Mouse (Mus musculus): ENCODE results near the gene Morc2a.
"Not testable (repeated sequence)": the region's sequence is repeated elsewhere in the genome, so short reads cannot be mapped to it uniquely, and the experiment has no call there.

Morc2a gene

DNA sequence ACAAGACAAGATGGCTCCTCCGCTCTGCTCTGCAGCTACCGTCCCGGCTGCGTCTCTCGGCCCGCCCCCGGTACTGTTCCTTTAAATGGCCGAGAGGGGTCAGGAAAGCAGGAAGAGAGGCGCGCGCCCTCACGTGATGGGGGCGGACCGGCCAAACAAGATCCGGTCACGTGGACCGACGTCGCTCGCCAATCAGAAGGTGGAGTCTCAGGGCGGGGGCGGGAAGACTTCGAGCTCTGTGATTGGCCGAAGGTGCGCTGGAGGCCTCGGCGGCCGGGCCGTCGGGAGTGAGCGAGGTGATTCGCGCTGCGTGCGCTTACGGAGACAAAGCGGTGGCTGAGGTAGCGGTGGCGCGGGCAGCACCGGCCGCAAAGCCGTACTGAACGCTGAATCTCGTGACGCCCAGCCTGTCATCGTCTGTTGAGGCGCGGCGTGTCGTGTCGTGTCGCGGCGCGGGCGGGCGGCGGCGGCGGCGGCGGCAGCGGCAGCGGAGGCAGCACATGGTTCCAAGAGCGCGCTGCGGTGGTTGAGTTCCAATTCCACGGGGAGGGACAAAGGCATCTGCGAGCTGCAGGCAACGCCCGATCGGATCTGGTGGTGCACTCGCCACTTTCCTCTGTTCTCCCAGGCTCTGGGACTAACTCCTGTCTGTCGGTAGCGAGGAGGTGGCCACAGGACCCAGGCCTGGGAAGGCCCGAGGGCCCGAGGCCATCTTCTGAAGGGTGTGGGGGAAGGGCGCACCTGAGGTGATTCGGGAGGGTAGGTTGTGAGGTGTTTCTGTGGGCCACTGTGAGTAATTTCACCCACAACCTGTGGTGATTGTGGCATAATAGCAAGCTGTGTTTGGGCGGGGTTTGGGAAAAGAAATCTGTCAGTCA lies at the start of gene Morc2a:
Gene Morc2a (plus strand): TSS at position 228 of the 878 bp plus-strand sequence.
- peak; percentile 99 for DNase-seq (ENCODE audit: low read depth)

GRCm38 (mm10) chr11:3601966-3602365 lies 47.0 kb upstream of the Morc2a start:
- not testable (repeated sequence) for DNase-seq (ENCODE audit: low read depth)

GRCm38 (mm10) chr11:3602687-3603086 lies 46.3 kb upstream of the Morc2a start:
- DNase-seq (ENCODE audit: low read depth): peak; percentile 26

DNA sequence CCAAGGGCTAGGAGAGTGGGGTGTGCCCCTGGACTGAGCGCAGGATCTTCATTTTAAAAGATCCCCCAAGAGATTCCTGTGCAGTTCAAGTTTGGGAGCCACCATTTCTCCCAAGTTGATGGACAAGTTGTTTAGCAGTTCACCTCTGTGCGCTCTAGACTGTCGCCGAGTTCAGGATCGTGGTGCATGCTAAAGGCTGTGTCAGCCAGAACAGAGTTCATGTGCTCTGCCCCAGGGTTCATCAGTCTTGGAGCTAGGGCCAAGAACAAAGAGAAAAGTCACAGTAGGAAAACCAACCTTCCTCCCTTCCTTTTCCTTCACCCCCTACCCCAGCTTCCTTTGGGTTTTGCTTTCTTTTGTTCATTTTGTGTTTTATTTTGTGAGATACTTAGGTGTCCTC lies 42.5 kb upstream of the Morc2a start:
- DNase-seq (ENCODE audit: low read depth): no peak

DNA sequence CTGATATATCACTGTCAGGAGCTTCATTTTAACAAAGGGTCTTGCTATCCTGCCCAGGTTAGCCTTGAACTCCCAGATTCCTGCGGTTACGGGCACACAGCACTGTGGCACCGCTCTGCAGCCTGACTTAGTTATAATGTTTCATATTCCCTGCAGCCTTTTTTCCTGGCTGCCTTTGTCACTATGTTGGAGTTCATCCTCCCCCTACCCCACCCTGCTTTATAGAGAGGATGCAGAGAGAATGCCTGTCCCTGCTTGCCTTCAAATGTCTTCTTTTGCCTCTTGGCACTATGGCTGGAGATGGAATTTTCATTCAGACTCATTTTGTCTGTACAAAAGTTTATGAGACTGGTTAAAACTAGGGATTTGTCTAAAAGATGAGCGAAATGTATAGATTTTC lies 33.4 kb upstream of the Morc2a start:
- no peak for DNase-seq (ENCODE audit: low read depth)

GRCm38 (mm10) chr11:3622826-3623225 lies 26.2 kb upstream of the Morc2a start:
- DNase-seq (ENCODE audit: low read depth): no peak

GRCm38 (mm10) chr11:3624391-3625027 lies 24.5 kb upstream of the Morc2a start:
- no peak for DNase-seq (ENCODE audit: low read depth)

DNA sequence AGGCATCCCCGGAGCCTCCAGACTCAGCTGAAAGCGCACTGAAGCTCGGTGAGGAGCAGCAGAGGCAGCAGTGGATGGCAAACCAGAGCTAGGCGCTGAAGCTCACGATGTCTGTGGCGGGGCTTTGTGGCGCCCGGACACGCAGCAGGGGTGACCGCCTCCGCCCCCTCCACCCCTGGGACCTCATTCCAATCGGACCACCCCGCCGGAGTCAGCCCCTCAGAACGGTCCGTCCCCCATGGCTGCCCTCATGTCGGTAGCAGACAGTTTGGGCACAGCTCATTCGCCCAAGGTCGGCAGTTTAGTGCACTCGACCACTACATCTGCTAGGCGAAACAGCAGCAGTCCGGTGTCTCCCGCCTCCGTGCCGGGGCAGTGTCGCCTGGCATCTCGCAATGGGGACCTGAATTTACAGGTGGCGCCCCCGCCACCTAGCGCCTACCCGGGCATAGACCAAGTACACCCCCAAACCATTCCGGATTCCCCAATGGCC lies 19.9 kb upstream of the Morc2a start:
- no peak for DNase-seq (ENCODE audit: low read depth)

DNA sequence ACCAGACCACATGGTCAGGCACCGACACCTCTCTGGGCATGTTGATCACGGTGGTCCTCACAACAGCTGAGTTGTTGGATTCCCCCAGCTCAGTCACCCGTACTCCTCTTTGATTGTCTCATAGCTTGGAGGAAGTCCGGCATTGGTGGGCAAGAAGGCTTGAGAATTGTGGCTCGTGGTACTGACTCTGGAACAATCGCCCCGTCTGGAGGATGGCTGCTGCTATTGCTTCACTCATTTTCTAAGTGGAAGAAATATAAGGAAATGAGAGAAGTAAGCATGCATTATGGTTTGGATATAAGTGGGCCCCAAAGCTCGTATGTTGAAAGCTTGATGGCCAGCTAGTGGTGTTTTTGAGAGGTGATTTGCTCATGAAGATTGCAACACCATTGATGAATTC lies 15.7 kb upstream of the Morc2a start:
- DNase-seq (ENCODE audit: low read depth): not testable (repeated sequence)

- peak; percentile 43 for DNase-seq (ENCODE audit: low read depth)
These were observed 1.3 kb upstream of the Morc2a start for GRCm38 (mm10) chr11:3647688-3648087.

- peak; percentile 70 for DNase-seq (ENCODE audit: low read depth)
These were observed 557 bp upstream of the Morc2a start for GRCm38 (mm10) chr11:3648305-3648963.

DNA sequence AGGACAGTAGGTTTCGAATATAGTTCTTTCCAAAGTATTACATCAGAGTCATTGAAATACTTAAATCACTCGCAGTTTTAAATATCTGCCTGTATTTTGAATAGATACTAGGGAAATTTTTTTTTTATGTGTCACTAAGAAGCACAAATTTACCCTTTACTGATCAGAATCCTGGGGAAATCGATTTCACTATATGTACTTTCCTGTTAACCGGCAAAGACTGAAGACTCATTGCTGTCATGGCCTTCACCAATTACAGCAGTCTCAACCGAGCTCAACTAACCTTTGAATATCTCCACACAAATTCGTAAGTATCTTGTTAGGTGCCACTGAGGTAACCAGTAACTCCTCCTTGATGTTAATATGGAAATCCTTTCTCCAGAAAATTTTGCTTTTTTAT lies 1.1 kb downstream of the Morc2a start:
- DNase-seq (ENCODE audit: low read depth): no peak

- no peak for DNase-seq (ENCODE audit: low read depth)
These were observed 13.0 kb downstream of the Morc2a start for GRCm38 (mm10) chr11:3661964-3662363.

DNA sequence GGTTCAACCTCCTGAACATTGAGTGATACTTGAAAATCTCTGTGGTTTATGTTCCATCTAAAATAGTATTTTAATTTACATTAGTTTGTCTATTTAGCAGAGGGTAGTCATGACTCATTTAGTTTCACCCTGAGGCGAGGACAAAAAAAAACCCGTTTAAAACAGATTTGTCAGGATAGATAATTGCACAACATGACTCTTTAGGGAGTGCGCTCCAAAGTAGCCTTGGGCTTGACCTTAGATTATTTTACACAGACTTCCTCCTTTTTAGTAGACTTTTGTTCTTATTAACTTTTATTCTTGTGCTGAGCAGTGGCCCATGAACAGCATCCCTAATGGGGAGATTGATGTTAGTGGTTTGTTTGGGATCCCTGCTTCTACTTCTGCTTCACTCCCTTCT lies 18.5 kb downstream of the Morc2a start:
- DNase-seq (ENCODE audit: low read depth): no peak

DNA sequence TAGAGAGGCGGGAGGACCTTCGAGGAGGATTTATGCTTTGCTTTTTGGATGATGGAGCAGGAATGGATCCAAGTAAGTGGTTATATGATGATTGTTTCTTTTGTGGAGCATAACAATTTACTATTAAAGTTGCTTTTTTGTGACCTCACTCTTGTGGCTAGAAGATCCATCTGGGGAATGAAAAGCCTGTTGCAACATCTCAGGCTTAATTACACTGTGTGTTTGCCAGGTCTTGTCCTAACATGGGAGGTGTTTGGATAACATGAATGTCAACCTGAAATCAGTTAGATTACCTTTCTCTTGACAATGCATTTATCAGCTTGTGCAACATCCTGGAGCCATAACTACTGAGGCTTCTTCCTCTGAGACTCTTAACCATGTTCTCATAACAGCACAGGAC lies 19.8 kb downstream of the Morc2a start:
- no peak for DNase-seq (ENCODE audit: low read depth)

- no peak for DNase-seq (ENCODE audit: low read depth)
These were observed 20.9 kb downstream of the Morc2a start for GRCm38 (mm10) chr11:3669849-3670248.

GRCm38 (mm10) chr11:3671000-3671628 lies 22.1 kb downstream of the Morc2a start:
- no peak for DNase-seq (ENCODE audit: low read depth)

DNA sequence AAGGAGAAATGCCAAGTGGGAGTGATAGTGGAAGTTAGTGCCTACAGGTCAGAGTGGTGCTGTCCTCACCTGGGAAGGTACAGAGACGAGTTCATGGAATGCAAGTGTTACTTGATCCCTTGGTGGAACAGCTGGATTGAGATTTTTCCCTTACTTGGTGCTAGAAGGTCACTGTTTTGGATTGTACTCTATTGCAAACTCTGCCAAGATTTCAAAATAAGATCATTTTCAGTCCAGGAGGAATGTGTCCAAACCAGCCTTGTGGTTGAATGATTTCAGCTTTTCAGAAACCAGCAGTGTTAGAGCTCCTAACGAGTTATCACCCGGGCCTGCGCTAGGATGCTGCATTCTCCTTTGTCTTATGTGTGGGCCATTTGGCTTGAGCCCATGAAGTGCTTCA lies 25.6 kb downstream of the Morc2a start:
- DNase-seq (ENCODE audit: low read depth): no peak

DNA sequence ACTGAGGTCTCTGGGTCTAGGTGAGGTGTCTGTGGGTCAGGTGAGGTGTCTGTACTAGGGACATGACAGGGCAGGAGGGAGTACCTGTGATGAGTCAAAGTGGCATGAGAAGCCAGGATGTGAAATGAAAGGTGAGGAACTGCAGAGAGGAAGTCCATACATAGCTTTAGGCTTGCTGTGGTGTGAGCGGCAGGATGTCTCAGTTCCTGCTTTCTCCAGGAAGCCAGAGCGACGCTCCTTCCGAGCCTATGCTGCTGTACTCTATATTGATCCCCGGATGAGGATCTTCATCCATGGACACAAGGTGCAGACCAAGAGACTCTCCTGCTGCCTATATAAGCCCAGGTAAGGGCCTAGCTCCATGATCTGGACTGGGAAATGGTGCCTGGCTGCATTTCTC lies 27.4 kb downstream of the Morc2a start:
- no peak for DNase-seq (ENCODE audit: low read depth)

DNA sequence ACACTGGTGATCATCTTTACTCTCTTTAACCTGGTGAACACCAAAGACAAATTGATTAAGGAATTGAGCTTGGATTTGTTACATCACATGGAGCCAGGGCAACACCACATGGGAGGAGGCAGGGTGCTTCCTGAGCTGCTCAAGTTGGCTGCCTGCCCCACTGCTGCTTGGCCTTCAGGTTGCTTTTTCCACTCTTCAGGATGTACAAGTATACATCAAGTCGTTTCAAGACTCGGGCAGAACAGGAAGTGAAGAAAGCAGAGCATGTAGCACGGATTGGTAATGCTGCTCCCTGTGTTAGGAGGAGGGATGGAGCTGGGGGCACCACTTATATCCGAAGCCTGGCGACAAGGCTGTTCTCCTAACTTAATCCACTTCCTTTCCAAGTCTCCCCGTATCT lies 28.2 kb downstream of the Morc2a start:
- DNase-seq (ENCODE audit: low read depth): no peak

GRCm38 (mm10) chr11:3679771-3680170 lies 30.8 kb downstream of the Morc2a start:
- DNase-seq (ENCODE audit: low read depth): no peak

DNA sequence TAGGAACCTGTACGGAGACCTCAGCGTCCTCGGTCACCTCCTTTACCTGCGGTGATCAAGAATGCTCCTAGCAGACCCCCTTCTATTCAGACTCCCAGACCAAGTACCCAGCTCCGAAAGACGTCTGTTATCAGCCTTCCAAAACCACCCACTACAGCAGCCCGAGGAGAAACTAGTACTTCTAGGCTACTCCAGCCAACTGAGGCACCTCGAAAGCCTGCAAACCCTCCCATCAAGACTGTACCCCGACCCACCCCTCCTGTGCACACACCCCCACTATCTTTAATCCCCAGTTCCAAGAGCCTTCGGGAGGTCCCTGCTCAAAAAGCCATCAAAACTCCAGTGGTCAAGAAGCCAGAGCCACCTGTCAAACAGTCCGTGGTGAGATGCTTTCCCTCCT lies 34.7 kb downstream of the Morc2a start:
- DNase-seq (ENCODE audit: low read depth): no peak

Measured in induced T-regulatory cell, adult 2 months (primary cell).